Mouse (Mus musculus) cerebellum, adult 9-10 months (tissue): ENCODE data around the gene Tmem8b.

ENCODE experiments used
- DNase-seq: peaks from one replicate; pipeline ENCODE4 v3.0.0; 2022

Gene Tmem8b

GRCm38 (mm10) chr4:43722191-43722590, 53.4 kb downstream of the Tmem8b start:
- no peak for DNase-seq

DNA sequence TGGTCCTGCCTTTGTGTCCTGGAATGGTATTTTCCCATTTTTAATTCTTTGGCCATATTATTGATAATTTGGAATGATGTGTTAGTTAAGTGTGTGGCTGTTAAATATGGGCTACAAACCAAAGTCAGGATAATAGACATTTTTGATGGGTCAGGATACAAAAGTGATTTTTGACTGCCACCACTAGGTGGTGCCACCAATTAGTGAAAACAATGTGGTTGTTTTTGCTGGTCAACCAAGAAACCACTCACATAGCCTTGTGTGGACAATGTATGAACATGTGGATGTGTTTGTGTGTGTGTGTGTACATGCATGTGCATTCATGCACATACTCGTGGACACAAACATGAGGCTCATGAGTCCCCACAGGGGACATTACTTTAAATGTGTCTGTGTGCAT, 56.0 kb downstream of the Tmem8b start:
- no peak for DNase-seq

GRCm38 (mm10) chr4:43726228-43726993, 57.6 kb downstream of the Tmem8b start:
- no peak for DNase-seq

GRCm38 (mm10) chr4:43726995-43727394, 58.2 kb downstream of the Tmem8b start, which contains the start of gene Hrct1:
TSS of gene Hrct1 (plus strand) at chr4:43727188.
- DNase-seq = no peak

DNA sequence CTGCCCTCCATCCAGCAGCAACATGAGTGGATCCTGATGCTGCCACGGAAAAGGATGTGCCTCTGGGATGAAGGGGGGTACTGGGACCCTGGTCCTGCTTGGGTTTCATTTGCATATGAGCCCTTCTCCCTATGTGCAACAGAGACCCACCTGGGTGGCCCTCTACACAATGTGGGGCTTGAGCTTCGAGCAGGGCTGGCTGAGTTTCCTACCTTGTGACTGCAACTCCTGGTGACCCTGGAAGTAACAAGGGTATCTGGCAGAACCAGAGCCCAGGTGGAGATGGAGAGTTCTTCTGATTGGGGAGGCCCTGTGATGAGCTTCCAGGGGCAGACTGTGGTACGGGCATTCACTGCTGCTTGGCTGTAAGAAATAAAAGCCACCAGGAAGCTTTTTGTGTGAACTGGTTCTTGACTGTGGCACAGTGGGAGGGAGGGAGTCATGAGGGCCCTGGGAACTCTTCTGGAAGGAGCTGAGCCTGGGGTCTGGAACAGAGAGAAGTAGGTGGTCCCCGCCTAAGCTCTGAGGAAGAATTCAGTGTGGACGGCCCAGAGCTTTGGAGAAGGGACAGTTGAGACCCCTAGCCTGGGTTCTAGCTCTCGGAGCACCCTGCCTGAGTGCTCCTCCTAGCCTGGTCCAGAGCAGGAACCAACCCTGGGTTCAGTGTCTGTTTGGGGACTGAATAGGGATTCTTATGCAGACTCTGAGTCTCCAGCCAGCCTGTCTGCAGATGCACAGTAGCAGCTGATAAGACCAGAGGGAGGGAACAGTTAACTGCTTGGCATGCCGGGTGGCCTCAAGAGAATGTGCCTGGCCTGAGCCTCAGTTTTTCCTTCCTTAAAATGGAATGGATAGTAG, 59.2 kb downstream of the Tmem8b start:
- no peak for DNase-seq

- no peak for DNase-seq
Observed at GRCm38 (mm10) chr4:43728576-43728954, 59.8 kb downstream of the Tmem8b start.

DNA sequence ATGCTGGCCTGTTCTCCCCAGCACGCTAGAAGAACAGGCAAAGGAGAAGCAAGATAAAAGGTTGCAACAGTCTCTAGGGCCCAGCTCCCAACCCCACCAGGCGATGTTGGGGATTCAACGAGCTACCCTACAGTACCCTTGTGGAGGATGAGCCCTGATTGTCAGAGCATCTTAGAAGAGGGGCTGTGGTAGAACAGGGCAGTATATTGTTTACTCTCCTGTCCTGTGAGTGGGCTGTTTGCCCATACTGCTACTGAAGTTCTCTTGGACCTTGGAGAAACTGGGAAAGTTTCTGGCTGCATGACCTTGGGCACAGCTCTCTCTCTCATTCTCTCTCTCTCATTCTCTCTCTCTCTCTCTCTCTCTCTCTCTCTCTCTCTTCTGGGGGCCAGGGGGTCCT, 60.4 kb downstream of the Tmem8b start:
- no peak for DNase-seq

GRCm38 (mm10) chr4:43729794-43730550, 61.2 kb downstream of the Tmem8b start, which contains the start of gene Spaar:
TSS of gene Spaar (plus strand) at chr4:43730034.
- no peak for DNase-seq

- no peak for DNase-seq
Observed at GRCm38 (mm10) chr4:43730750-43731297, 62.1 kb downstream of the Tmem8b start.

DNA sequence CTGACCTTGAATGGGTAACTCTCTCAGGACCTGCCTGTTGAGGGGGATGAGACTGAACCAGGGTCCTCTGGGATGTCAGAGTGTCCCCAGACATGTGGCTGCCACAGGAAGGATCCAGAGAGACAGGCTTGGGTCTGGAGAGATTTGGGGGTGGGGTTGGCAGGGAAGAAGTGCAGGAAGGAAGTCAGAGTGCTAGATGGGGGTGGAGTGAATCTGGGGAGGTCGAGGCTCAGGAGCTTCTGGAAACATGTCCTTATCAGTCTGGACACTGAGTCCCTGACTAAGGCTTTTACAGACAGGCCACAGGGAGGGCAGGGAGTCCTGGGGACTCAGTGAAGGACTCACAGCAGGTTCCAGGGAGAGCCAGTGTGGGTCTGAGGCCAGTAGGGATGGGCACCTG, 63.4 kb downstream of the Tmem8b start:
- no peak for DNase-seq

- DNase-seq = no peak
Observed at GRCm38 (mm10) chr4:43733186-43733585, 64.4 kb downstream of the Tmem8b start.

GRCm38 (mm10) chr4:43737144-43737543, 68.4 kb downstream of the Tmem8b start:
- DNase-seq = no peak

GRCm38 (mm10) chr4:43738989-43739674, 70.4 kb downstream of the Tmem8b start:
- no peak for DNase-seq

GRCm38 (mm10) chr4:43741526-43741925, 72.8 kb downstream of the Tmem8b start:
- DNase-seq = no peak
